Mouse (Mus musculus) intestine, embryonic 16.5 days (tissue): ENCODE data around the gene Rfc4. TPM values are rescaled to one million over a fixed set of nuclear protein-coding genes. Genes with fewer than 3 reads are reported as not detected.

Experiments
- ATAC-seq: fragments of 200-750 bp; cut with Nextera tagmentation; 2 replicates; pipeline ENCODE4 v1.8.0; 2017; ENCODE audit warnings: moderate TSS enrichment, moderate library complexity
- H3K27ac ChIP-seq: fragments of 300-500 bp; sonication (generic); 2 replicates; pipeline ENCODE4 v1.5.1; 2014; ENCODE audit warnings: mild to moderate bottlenecking, low read length
- H3K27me3 ChIP-seq: fragments of 300-500 bp; sonication (generic); replicated peaks from 2 replicates; pipeline ENCODE4 v1.6.1; 2014; ENCODE audit warnings: low read length, control low read depth, mixed read lengths; ENCODE audit not compliant: control insufficient read depth, insufficient read depth
- H3K36me3 ChIP-seq: fragments of 300-500 bp; sonication (generic); 2 replicates; pipeline ENCODE4 v1.6.1; 2014; ENCODE audit warnings: low read length, control low read depth; ENCODE audit not compliant: control insufficient read depth, insufficient read depth
- H3K4me1 ChIP-seq: fragments of 300-500 bp; sonication (generic); 2 replicates; pipeline ENCODE4 v1.6.1; 2014; ENCODE audit warnings: low read length, control low read depth, mixed read lengths; ENCODE audit not compliant: control insufficient read depth, insufficient read depth
- H3K4me2 ChIP-seq: fragments of 300-500 bp; sonication (generic); 2 replicates; pipeline ENCODE4 v1.6.1; 2014; ENCODE audit warnings: low read depth, low read length, control low read depth
- H3K4me3 ChIP-seq: fragments of 300-500 bp; sonication (generic); 2 replicates; pipeline ENCODE4 v1.5.1; 2014; ENCODE audit warnings: mild to moderate bottlenecking, low read length
- H3K9ac ChIP-seq: fragments of 300-500 bp; sonication (generic); 2 replicates; pipeline ENCODE4 v1.6.1; 2014; ENCODE audit warnings: low read depth, low read length
- H3K9me3 ChIP-seq: fragments of 300-500 bp; sonication (generic); 2 replicates; pipeline ENCODE4 v1.6.1; 2016; ENCODE audit warnings: low read length, control low read depth; ENCODE audit not compliant: control insufficient read depth
- WGBS: fragments of 180-500 bp; shearing (Covaris S2); extraction: QIAGEN DNeasy Blood & Tissue Kit; methylation state at CpG from one replicate; pipeline ENCODE4 v1.1.7; 2014; 5-methylcytosine and 5-hydroxymethylcytosine counted together
- polyA plus RNA-seq: library from polyadenylated mRNA; unstranded; fragments of >200 nt; fragmentation: Nextera tagmentation; extraction: Ambion mirVana; gene quantifications from 2 replicates; pipeline ENCODE4 v1.2.1, GENCODE M21; 2015

Rfc4 gene
- polyA plus RNA-seq, 1 experiment from 2014 or later, result 107 TPM

- WGBS, result 66% methylated on average over 2 of the region's 2 CpGs
- no peaks in the 10 kb centered on the region for H3K4me1 ChIP-seq
- no peaks in the 10 kb centered on the region for H3K9me3 ChIP-seq
- no peak for ATAC-seq
- H3K4me2 ChIP-seq, result no peak overlapping the region
- H3K4me3 ChIP-seq, result no peak overlapping the region
- no peaks in the 10 kb centered on the region for H3K36me3 ChIP-seq
- H3K27ac ChIP-seq, result no peak overlapping the region
- no peak overlapping the region for H3K9ac ChIP-seq
- no peaks in the 10 kb centered on the region for H3K27me3 ChIP-seq
Observed at GRCm38 (mm10) chr16:23159749-23160148, 32.2 kb upstream of the Rfc4 start.

DNA sequence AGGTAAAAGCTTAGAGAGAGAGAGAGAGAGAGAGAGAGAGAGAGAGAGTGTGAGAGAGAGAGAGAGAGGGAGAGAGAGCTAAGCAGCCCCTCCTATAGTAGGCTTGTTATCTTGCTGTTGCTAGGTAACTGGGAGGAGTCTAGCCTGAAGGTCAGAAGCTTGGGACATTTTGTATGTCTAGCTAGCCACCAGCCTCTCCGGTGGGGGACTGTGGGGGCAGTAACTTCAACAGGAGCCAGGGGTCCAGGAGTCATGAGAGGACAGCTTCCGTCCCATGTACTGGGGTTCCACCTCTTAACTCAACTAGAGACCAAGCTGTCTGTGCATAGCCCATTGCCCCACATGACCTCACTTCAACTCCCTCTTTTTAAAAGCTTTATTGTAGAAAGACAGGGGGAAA lies 31.4 kb upstream of the Rfc4 start:
- Histone ChIP-seq H3K9ac (no peak overlapping the region), H3K4me3 (no peak overlapping the region), H3K4me1 (no peaks in the 10 kb centered on the region), H3K4me2 (no peak overlapping the region), H3K27ac (no peak overlapping the region), H3K9me3 (no peaks in the 10 kb centered on the region), H3K36me3 (no peaks in the 10 kb centered on the region), H3K27me3 (no peaks in the 10 kb centered on the region)
- 47% methylated on average over 2 of the region's 2 CpGs for WGBS
- ATAC-seq, result no peak

DNA sequence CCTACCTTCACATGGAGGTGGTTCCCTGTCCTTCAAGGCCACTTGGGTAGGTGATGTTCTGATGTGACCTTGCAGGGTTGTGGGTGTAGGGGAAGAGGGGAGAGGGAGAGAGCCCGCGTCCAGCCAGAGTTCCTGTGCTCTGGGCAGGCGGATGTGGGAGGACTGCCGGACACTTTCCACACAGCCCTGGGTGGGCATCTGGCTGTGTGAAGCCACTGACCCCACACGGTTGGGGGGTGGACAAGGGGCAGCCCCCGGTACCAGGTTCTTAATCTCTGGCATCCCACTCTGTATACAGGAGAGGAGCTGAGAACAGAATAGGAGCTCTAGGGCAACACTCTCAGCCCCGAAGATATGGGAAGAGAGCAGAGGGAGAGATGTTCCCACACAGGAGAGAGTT lies 30.8 kb upstream of the Rfc4 start:
- H3K4me3 ChIP-seq, result no peak overlapping the region
- WGBS, result 87% methylated on average over 7 of the region's 7 CpGs
- no peak for ATAC-seq

DNA sequence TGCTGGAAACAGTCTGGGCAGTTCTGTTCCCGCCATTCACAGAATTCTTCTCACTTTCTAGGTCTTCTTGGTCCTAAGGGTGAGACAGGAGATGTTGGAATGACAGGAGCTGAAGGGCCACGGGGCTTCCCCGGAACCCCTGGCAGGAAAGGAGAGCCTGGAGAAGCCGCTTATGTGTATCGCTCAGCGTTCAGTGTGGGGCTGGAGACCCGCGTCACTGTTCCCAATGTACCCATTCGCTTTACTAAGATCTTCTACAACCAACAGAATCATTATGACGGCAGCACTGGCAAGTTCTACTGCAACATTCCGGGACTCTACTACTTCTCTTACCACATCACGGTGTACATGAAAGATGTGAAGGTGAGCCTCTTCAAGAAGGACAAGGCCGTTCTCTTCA lies 29.5 kb upstream of the Rfc4 start:
- Histone ChIP-seq H3K27ac (no peak overlapping the region), H3K4me3 (no peak overlapping the region), H3K27me3 (no peaks in the 10 kb centered on the region), H3K4me2 (no peak overlapping the region), H3K9me3 (no peaks in the 10 kb centered on the region), H3K36me3 (no peaks in the 10 kb centered on the region), H3K9ac (no peak overlapping the region), H3K4me1 (no peaks in the 10 kb centered on the region)
- ATAC-seq, result no peak
- WGBS, result 93% methylated on average over 13 of the region's 13 CpGs

More for the DNA sequence above, 30.8 kb upstream of the Rfc4 start:
- no peaks in the 10 kb centered on the region for H3K27me3 ChIP-seq
- no peak overlapping the region for H3K4me2 ChIP-seq
- H3K27ac ChIP-seq, result no peak overlapping the region
- H3K9ac ChIP-seq, result no peak overlapping the region
- H3K36me3 ChIP-seq, result no peaks in the 10 kb centered on the region
- no peaks in the 10 kb centered on the region for H3K9me3 ChIP-seq
- H3K4me1 ChIP-seq, result no peaks in the 10 kb centered on the region

- no peak overlapping the region for H3K4me3 ChIP-seq
- H3K4me2 ChIP-seq, result no peak overlapping the region
- no peak for ATAC-seq
- WGBS, result 66% methylated on average over 5 of the region's 5 CpGs
- no peaks in the 10 kb centered on the region for H3K27me3 ChIP-seq
- H3K9me3 ChIP-seq, result no peaks in the 10 kb centered on the region
- no peaks in the 10 kb centered on the region for H3K4me1 ChIP-seq
- no peak overlapping the region for H3K9ac ChIP-seq
- H3K27ac ChIP-seq, result no peak overlapping the region
- H3K36me3 ChIP-seq, result no peaks in the 10 kb centered on the region
Observed at GRCm38 (mm10) chr16:23154261-23154660, 26.7 kb upstream of the Rfc4 start.

GRCm38 (mm10) chr16:23151423-23151822 lies 23.9 kb upstream of the Rfc4 start:
- H3K27me3 ChIP-seq, result no peaks in the 10 kb centered on the region
- H3K36me3 ChIP-seq, result no peaks in the 10 kb centered on the region
- WGBS, result 14% methylated on average over 2 of the region's 2 CpGs
- no peak overlapping the region for H3K4me2 ChIP-seq
- no peak overlapping the region for H3K9ac ChIP-seq
- no peaks in the 10 kb centered on the region for H3K9me3 ChIP-seq
- H3K4me3 ChIP-seq, result no peak overlapping the region
- no peak overlapping the region for H3K27ac ChIP-seq
- H3K4me1 ChIP-seq, result no peaks in the 10 kb centered on the region
- no peak for ATAC-seq

- Histone ChIP-seq H3K27ac (no peak overlapping the region), H3K9me3 (no peaks in the 10 kb centered on the region), H3K27me3 (no peaks in the 10 kb centered on the region), H3K36me3 (no peaks in the 10 kb centered on the region), H3K9ac (no peak overlapping the region), H3K4me2 (no peak overlapping the region), H3K4me1 (no peaks in the 10 kb centered on the region), H3K4me3 (no peak overlapping the region)
- ATAC-seq, result no peak
- WGBS, result 68% methylated on average over 8 of the region's 8 CpGs
Observed at GRCm38 (mm10) chr16:23149396-23149795, 21.9 kb upstream of the Rfc4 start.

- WGBS, result 58% methylated on average over 2 of the region's 2 CpGs
- ATAC-seq, result no peak
Observed at GRCm38 (mm10) chr16:23148936-23149335, 21.4 kb upstream of the Rfc4 start.

GRCm38 (mm10) chr16:23146280-23146679 lies 18.7 kb upstream of the Rfc4 start, which contains the start of gene Adipoq:
TSS of gene Adipoq (plus strand) at chr16:23146536.
- Histone ChIP-seq H3K27ac (no peak within 1 kb of the TSS), H3K4me1 (no peaks in the 10 kb centered on the region), H3K27me3 (no peaks in the 10 kb centered on the region), H3K36me3 (no peaks in the 10 kb centered on the region), H3K9ac (no peak within 1 kb of the TSS), H3K4me2 (no peak within 1 kb of the TSS), H3K9me3 (no peaks in the 10 kb centered on the region), H3K4me3 (no peak within 1 kb of the TSS)
- 84% methylated on average over 3 of the region's 3 CpGs for WGBS
- no peak for ATAC-seq

More at GRCm38 (mm10) chr16:23148936-23149335, 21.4 kb upstream of the Rfc4 start:
- no peak overlapping the region for H3K4me2 ChIP-seq
- H3K4me1 ChIP-seq, result no peaks in the 10 kb centered on the region
- no peak overlapping the region for H3K4me3 ChIP-seq
- H3K9me3 ChIP-seq, result no peaks in the 10 kb centered on the region
- H3K9ac ChIP-seq, result no peak overlapping the region
- no peak overlapping the region for H3K27ac ChIP-seq
- H3K27me3 ChIP-seq, result no peaks in the 10 kb centered on the region
- H3K36me3 ChIP-seq, result no peaks in the 10 kb centered on the region

- no peak overlapping the region for H3K9ac ChIP-seq
- H3K27me3 ChIP-seq, result no peaks in the 10 kb centered on the region
- H3K4me1 ChIP-seq, result no peaks in the 10 kb centered on the region
- no peak for ATAC-seq
- no peak overlapping the region for H3K4me3 ChIP-seq
- H3K9me3 ChIP-seq, result no peaks in the 10 kb centered on the region
- H3K36me3 ChIP-seq, result no peaks in the 10 kb centered on the region
- H3K4me2 ChIP-seq, result no peak overlapping the region
- WGBS, result 80% methylated on average over 5 of the region's 5 CpGs
- no peak overlapping the region for H3K27ac ChIP-seq
Observed at GRCm38 (mm10) chr16:23145211-23145610, 17.7 kb upstream of the Rfc4 start.
